Mouse (Mus musculus) midbrain, embryonic 12.5 days (tissue): ENCODE data around the gene Gm20388. TPM values are rescaled to one million over a fixed set of nuclear protein-coding genes. Genes with fewer than 3 reads are reported as not detected.

Source experiments
- ATAC-seq: fragments of 200-750 bp; cut with Nextera tagmentation; 2 replicates; pipeline ENCODE4 v1.8.0; 2017; ENCODE audit warnings: low read depth, moderate TSS enrichment, moderate library complexity; ENCODE audit not compliant: low FRiP score
- H3K27ac ChIP-seq: fragments of 300-500 bp; sonication (generic); replicated peaks from 2 replicates; pipeline ENCODE4 v1.5.1; 2016; ENCODE audit warnings: mild to moderate bottlenecking
- H3K27me3 ChIP-seq: fragments of 300-500 bp; sonication (generic); 2 replicates; pipeline ENCODE4 v1.6.1; 2016; ENCODE audit warnings: mild to moderate bottlenecking
- H3K36me3 ChIP-seq: fragments of 300-500 bp; sonication (generic); 2 replicates; pipeline ENCODE4 v1.6.1; 2016
- H3K4me1 ChIP-seq: fragments of 300-500 bp; sonication (generic); 2 replicates; pipeline ENCODE4 v1.6.1; 2016
- H3K4me2 ChIP-seq: fragments of 300-500 bp; sonication (generic); replicated peaks from 2 replicates; pipeline ENCODE4 v1.6.1; 2016; ENCODE audit warnings: mild to moderate bottlenecking, moderate library complexity
- H3K4me3 ChIP-seq: fragments of 300-500 bp; sonication (generic); 2 replicates; pipeline ENCODE4 v1.5.1; 2016; ENCODE audit warnings: mild to moderate bottlenecking
- H3K9ac ChIP-seq: fragments of 300-500 bp; sonication (generic); replicated peaks from 2 replicates; pipeline ENCODE4 v1.6.1; 2016; ENCODE audit warnings: mild to moderate bottlenecking, moderate library complexity
- H3K9me3 ChIP-seq: fragments of 300-500 bp; sonication (generic); 2 replicates; pipeline ENCODE4 v1.6.1; 2016; ENCODE audit warnings: mild to moderate bottlenecking
- WGBS: fragments of 180-500 bp; shearing (Covaris S2); methylation state at CpG from one replicate; pipeline ENCODE4 v1.1.7; 2016; 5-methylcytosine and 5-hydroxymethylcytosine counted together
- polyA plus RNA-seq: library from polyadenylated mRNA; unstranded; fragments of >200 nt; fragmentation: Nextera tagmentation; extraction: Ambion mirVana; gene quantifications from 2 replicates; pipeline ENCODE4 v1.2.1, GENCODE M21; 2016

Gene Gm20388
- polyA plus RNA-seq, 1 experiment from 2014 or later = not detected

GRCm38 (mm10) chr8:123813173-123813891 is 3902.7 kb downstream of the Gm20388 start:
- no peaks in the 10 kb centered on the region for H3K9me3 ChIP-seq
- WGBS = 84% methylated on average over 16 of the region's 16 CpGs
- H3K9ac ChIP-seq = no peak overlapping the region
- no peaks in the 10 kb centered on the region for H3K4me1 ChIP-seq
- H3K4me2 ChIP-seq = no peak overlapping the region
- H3K4me3 ChIP-seq = no peak overlapping the region
- peaks cover 13% of the 10 kb centered on the region for H3K36me3 ChIP-seq
- no peaks in the 10 kb centered on the region for H3K27me3 ChIP-seq
- H3K27ac ChIP-seq = no peak overlapping the region
- ATAC-seq = no peak

GRCm38 (mm10) chr8:123813892-123814266 is 3903.2 kb downstream of the Gm20388 start:
- Histone ChIP-seq H3K9me3 (no peaks in the 10 kb centered on the region), H3K4me3 (no peak overlapping the region), H3K9ac (no peak overlapping the region), H3K27ac (no peak overlapping the region), H3K36me3 (peaks cover 13% of the 10 kb centered on the region), H3K4me2 (no peak overlapping the region), H3K4me1 (no peaks in the 10 kb centered on the region), H3K27me3 (no peaks in the 10 kb centered on the region)
- no peak for ATAC-seq
- WGBS = 86% methylated on average over 4 of the region's 4 CpGs

GRCm38 (mm10) chr8:123815325-123815724 is 3904.7 kb downstream of the Gm20388 start:
- Histone ChIP-seq H3K27me3 (no peaks in the 10 kb centered on the region), H3K36me3 (peaks cover 13% of the 10 kb centered on the region), H3K4me2 (no peak overlapping the region), H3K9ac (no peak overlapping the region), H3K4me1 (no peaks in the 10 kb centered on the region), H3K9me3 (no peaks in the 10 kb centered on the region), H3K27ac (no peak overlapping the region), H3K4me3 (no peak overlapping the region)
- 92% methylated on average over 11 of the region's 11 CpGs for WGBS
- ATAC-seq = no peak

GRCm38 (mm10) chr8:123816939-123817338 is 3906.3 kb downstream of the Gm20388 start:
- H3K9ac ChIP-seq = no peak overlapping the region
- H3K4me1 ChIP-seq = no peaks in the 10 kb centered on the region
- no peak overlapping the region for H3K27ac ChIP-seq
- no peak overlapping the region for H3K4me2 ChIP-seq
- WGBS = 96% methylated on average over 8 of the region's 8 CpGs
- H3K27me3 ChIP-seq = no peaks in the 10 kb centered on the region
- ATAC-seq = no peak
- no peak overlapping the region for H3K4me3 ChIP-seq
- H3K9me3 ChIP-seq = no peaks in the 10 kb centered on the region
- H3K36me3 ChIP-seq = peaks cover 21% of the 10 kb centered on the region

- H3K9me3 ChIP-seq = no peaks in the 10 kb centered on the region
- no peak for ATAC-seq
- no peak overlapping the region for H3K27ac ChIP-seq
- H3K4me2 ChIP-seq = no peak overlapping the region
- no peaks in the 10 kb centered on the region for H3K4me1 ChIP-seq
- H3K4me3 ChIP-seq = no peak overlapping the region
- WGBS = 93% methylated on average over 11 of the region's 11 CpGs
- peaks cover 25% of the 10 kb centered on the region for H3K36me3 ChIP-seq
- no peak overlapping the region for H3K9ac ChIP-seq
- no peaks in the 10 kb centered on the region for H3K27me3 ChIP-seq
These were observed 3907.1 kb downstream of the Gm20388 start for GRCm38 (mm10) chr8:123817747-123818146.

- WGBS = 96% methylated on average over 19 of the region's 19 CpGs
- H3K4me3 ChIP-seq = no peak overlapping the region
- no peak overlapping the region for H3K27ac ChIP-seq
- H3K4me2 ChIP-seq = no peak overlapping the region
- H3K4me1 ChIP-seq = no peaks in the 10 kb centered on the region
- no peaks in the 10 kb centered on the region for H3K27me3 ChIP-seq
- H3K9ac ChIP-seq = no peak overlapping the region
- H3K9me3 ChIP-seq = 0 out of 2 replicates have a peak, but pooled peaks cover 3% of the 10 kb centered on the region
- ATAC-seq = no peak
- H3K36me3 ChIP-seq = peaks cover 39% of the 10 kb centered on the region
These were observed 3909.3 kb downstream of the Gm20388 start for GRCm38 (mm10) chr8:123819683-123820610.

- Histone ChIP-seq H3K27me3 (no peaks in the 10 kb centered on the region), H3K27ac (no peak overlapping the region), H3K4me3 (no peak overlapping the region), H3K36me3 (peaks cover 44% of the 10 kb centered on the region), H3K9ac (no peak overlapping the region), H3K9me3 (0 out of 2 replicates have a peak, but pooled peaks cover 3% of the 10 kb centered on the region), H3K4me1 (no peaks in the 10 kb centered on the region), H3K4me2 (no peak overlapping the region)
- WGBS = 96% methylated on average over 6 of the region's 6 CpGs
- no peak for ATAC-seq
These were observed 3910.1 kb downstream of the Gm20388 start for GRCm38 (mm10) chr8:123820780-123821179.

- no peak overlapping the region for H3K9ac ChIP-seq
- no peak overlapping the region for H3K4me3 ChIP-seq
- no peaks in the 10 kb centered on the region for H3K4me1 ChIP-seq
- no peak overlapping the region for H3K27ac ChIP-seq
- H3K27me3 ChIP-seq = no peaks in the 10 kb centered on the region
- 0 out of 2 replicates have a peak, but pooled peaks cover 3% of the 10 kb centered on the region for H3K9me3 ChIP-seq
- H3K36me3 ChIP-seq = peaks cover 61% of the 10 kb centered on the region
- no peak for ATAC-seq
- 96% methylated on average over 10 of the region's 10 CpGs for WGBS
- H3K4me2 ChIP-seq = no peak overlapping the region
These were observed 3912.5 kb downstream of the Gm20388 start for GRCm38 (mm10) chr8:123823111-123823510.

GRCm38 (mm10) chr8:123823532-123824123 is 3913.0 kb downstream of the Gm20388 start:
- 95% methylated on average over 18 of the region's 18 CpGs for WGBS
- ATAC-seq = no peak
- Histone ChIP-seq H3K9me3 (0 out of 2 replicates have a peak, but pooled peaks cover 3% of the 10 kb centered on the region), H3K4me2 (no peak overlapping the region), H3K4me3 (no peak overlapping the region), H3K4me1 (no peaks in the 10 kb centered on the region), H3K9ac (no peak overlapping the region), H3K27me3 (no peaks in the 10 kb centered on the region), H3K27ac (no peak overlapping the region), H3K36me3 (peaks cover 66% of the 10 kb centered on the region)

- no peak overlapping the region for H3K4me2 ChIP-seq
These were observed 3915.4 kb downstream of the Gm20388 start for GRCm38 (mm10) chr8:123826001-123826400.

GRCm38 (mm10) chr8:123826758-123827157 is 3916.1 kb downstream of the Gm20388 start:
- ATAC-seq = no peak

More at GRCm38 (mm10) chr8:123826001-123826400, 3915.4 kb downstream of the Gm20388 start:
- H3K9me3 ChIP-seq = 0 out of 2 replicates have a peak, but pooled peaks cover 3% of the 10 kb centered on the region
- peaks cover 85% of the 10 kb centered on the region for H3K36me3 ChIP-seq
- no peaks in the 10 kb centered on the region for H3K4me1 ChIP-seq
- H3K9ac ChIP-seq = no peak overlapping the region
- H3K27me3 ChIP-seq = no peaks in the 10 kb centered on the region
- no peak for ATAC-seq
- 62% methylated on average over 9 of the region's 9 CpGs for WGBS
- H3K4me3 ChIP-seq = no peak overlapping the region
- H3K27ac ChIP-seq = no peak overlapping the region

More at GRCm38 (mm10) chr8:123826758-123827157, 3916.1 kb downstream of the Gm20388 start:
- H3K27ac ChIP-seq = no peak overlapping the region
- 0 out of 2 replicates have a peak, but pooled peaks cover 3% of the 10 kb centered on the region for H3K9me3 ChIP-seq
- no peak overlapping the region for H3K4me2 ChIP-seq
- no peaks in the 10 kb centered on the region for H3K4me1 ChIP-seq
- H3K36me3 ChIP-seq = peaks cover 83% of the 10 kb centered on the region
- H3K4me3 ChIP-seq = no peak overlapping the region
- 93% methylated on average over 7 of the region's 7 CpGs for WGBS
- H3K27me3 ChIP-seq = no peaks in the 10 kb centered on the region
- H3K9ac ChIP-seq = no peak overlapping the region
